Mouse (Mus musculus): ENCODE measurements at regions not wholly inside any gene's neighbourhood (a gene's known extent, or its start where the extent isn't known, plus 50 kb on each side); places are given as distances from the start of the nearest gene placed in this dataset.

- no peak for TF ChIP-seq CTCF (IDR thresholded peaks at IDR 0.05; ENCODE audit: borderline replicate concordance, insufficient read depth, low read length)
- TF ChIP-seq POLR2A (IDR thresholded peaks at IDR 0.05; ENCODE audit: low read depth, low read length) = no peak
- Histone ChIP-seq H3K27ac (ENCODE audit: insufficient read depth, low read length) (no peak overlapping the region), H3K4me3 (ENCODE audit: insufficient read depth, low read length) (no peak overlapping the region), H3K4me1 (ENCODE audit: control insufficient read depth, insufficient read depth, low read length) (no peaks in the 10 kb centered on the region)
These were observed 547.6 kb upstream of the Lmcd1 start for GRCm38 (mm10) chr6:111725969-111726368.

- Histone ChIP-seq H3K27ac (ENCODE audit: insufficient read depth, low read length) (no peak overlapping the region), H3K4me1 (ENCODE audit: control insufficient read depth, insufficient read depth, low read length) (no peaks in the 10 kb centered on the region), H3K4me3 (ENCODE audit: insufficient read depth, low read length) (no peak overlapping the region)
- TF ChIP-seq CTCF (IDR thresholded peaks at IDR 0.05; ENCODE audit: borderline replicate concordance, insufficient read depth, low read length) (no peak), POLR2A (IDR thresholded peaks at IDR 0.05; ENCODE audit: low read depth, low read length) (no peak)
These were observed 543.2 kb upstream of the Lmcd1 start for GRCm38 (mm10) chr6:111730381-111730780.

- TF ChIP-seq POLR2A (IDR thresholded peaks at IDR 0.05; ENCODE audit: low read depth, low read length) (no peak), CTCF (IDR thresholded peaks at IDR 0.05; ENCODE audit: borderline replicate concordance, insufficient read depth, low read length) (no peak)
- Histone ChIP-seq H3K4me1 (ENCODE audit: control insufficient read depth, insufficient read depth, low read length) (no peaks in the 10 kb centered on the region), H3K27ac (ENCODE audit: insufficient read depth, low read length) (no peak overlapping the region), H3K4me3 (ENCODE audit: insufficient read depth, low read length) (no peak overlapping the region)
These were observed 539.6 kb upstream of the Lmcd1 start for GRCm38 (mm10) chr6:111733926-111734325.

GRCm38 (mm10) chr6:111738983-111739382 lies 534.6 kb upstream of the Lmcd1 start:
- H3K4me1 ChIP-seq (ENCODE audit: control insufficient read depth, insufficient read depth, low read length) = no peaks in the 10 kb centered on the region
- TF ChIP-seq POLR2A (IDR thresholded peaks at IDR 0.05; ENCODE audit: low read depth, low read length) = no peak
- no peak for TF ChIP-seq CTCF (IDR thresholded peaks at IDR 0.05; ENCODE audit: borderline replicate concordance, insufficient read depth, low read length)

GRCm38 (mm10) chr6:111781710-111782481 lies 491.7 kb upstream of the Lmcd1 start:
- Histone ChIP-seq H3K27ac (ENCODE audit: insufficient read depth, low read length) (no peak overlapping the region), H3K4me3 (ENCODE audit: insufficient read depth, low read length) (no peak overlapping the region), H3K4me1 (ENCODE audit: control insufficient read depth, insufficient read depth, low read length) (no peaks in the 10 kb centered on the region)
- TF ChIP-seq POLR2A (IDR thresholded peaks at IDR 0.05; ENCODE audit: low read depth, low read length) = no peak

More at GRCm38 (mm10) chr6:111738983-111739382, 534.6 kb upstream of the Lmcd1 start:
- Histone ChIP-seq H3K27ac (ENCODE audit: insufficient read depth, low read length) (no peak overlapping the region), H3K4me3 (ENCODE audit: insufficient read depth, low read length) (no peak overlapping the region)

- TF ChIP-seq POLR2A (IDR thresholded peaks at IDR 0.05; ENCODE audit: low read depth, low read length) (no peak), CTCF (IDR thresholded peaks at IDR 0.05; ENCODE audit: borderline replicate concordance, insufficient read depth, low read length) (no peak)
- Histone ChIP-seq H3K27ac (ENCODE audit: insufficient read depth, low read length) (no peak overlapping the region), H3K4me3 (ENCODE audit: insufficient read depth, low read length) (no peak overlapping the region), H3K4me1 (ENCODE audit: control insufficient read depth, insufficient read depth, low read length) (no peaks in the 10 kb centered on the region)
These were observed 464.9 kb upstream of the Lmcd1 start for GRCm38 (mm10) chr6:111808611-111809010.

GRCm38 (mm10) chr6:111813982-111814603 lies 459.5 kb upstream of the Lmcd1 start:
- Histone ChIP-seq H3K4me1 (ENCODE audit: control insufficient read depth, insufficient read depth, low read length) (no peaks in the 10 kb centered on the region), H3K4me3 (ENCODE audit: insufficient read depth, low read length) (no peak overlapping the region), H3K27ac (ENCODE audit: insufficient read depth, low read length) (no peak overlapping the region)
- no peak for TF ChIP-seq CTCF (IDR thresholded peaks at IDR 0.05; ENCODE audit: borderline replicate concordance, insufficient read depth, low read length)
- TF ChIP-seq POLR2A (IDR thresholded peaks at IDR 0.05; ENCODE audit: low read depth, low read length) = no peak

GRCm38 (mm10) chr6:111815150-111815549 lies 458.4 kb upstream of the Lmcd1 start:
- Histone ChIP-seq H3K4me1 (ENCODE audit: control insufficient read depth, insufficient read depth, low read length) (no peaks in the 10 kb centered on the region), H3K27ac (ENCODE audit: insufficient read depth, low read length) (no peak overlapping the region), H3K4me3 (ENCODE audit: insufficient read depth, low read length) (no peak overlapping the region)
- TF ChIP-seq CTCF (IDR thresholded peaks at IDR 0.05; ENCODE audit: borderline replicate concordance, insufficient read depth, low read length) (no peak), POLR2A (IDR thresholded peaks at IDR 0.05; ENCODE audit: low read depth, low read length) (no peak)

GRCm38 (mm10) chr6:111820265-111820664 lies 453.3 kb upstream of the Lmcd1 start:
- TF ChIP-seq POLR2A (IDR thresholded peaks at IDR 0.05; ENCODE audit: low read depth, low read length) = no peak
- TF ChIP-seq CTCF (IDR thresholded peaks at IDR 0.05; ENCODE audit: borderline replicate concordance, insufficient read depth, low read length) = no peak
- Histone ChIP-seq H3K4me3 (ENCODE audit: insufficient read depth, low read length) (no peak overlapping the region), H3K4me1 (ENCODE audit: control insufficient read depth, insufficient read depth, low read length) (no peaks in the 10 kb centered on the region), H3K27ac (ENCODE audit: insufficient read depth, low read length) (no peak overlapping the region)

GRCm38 (mm10) chr6:111844321-111844835 lies 429.2 kb upstream of the Lmcd1 start:
- no peak overlapping the region for H3K4me3 ChIP-seq (ENCODE audit: insufficient read depth, low read length)
- no peak overlapping the region for H3K27ac ChIP-seq (ENCODE audit: insufficient read depth, low read length)
- TF ChIP-seq POLR2A (IDR thresholded peaks at IDR 0.05; ENCODE audit: low read depth, low read length) (no peak), CTCF (IDR thresholded peaks at IDR 0.05; ENCODE audit: borderline replicate concordance, insufficient read depth, low read length) (no peak)
- no peaks in the 10 kb centered on the region for H3K4me1 ChIP-seq (ENCODE audit: control insufficient read depth, insufficient read depth, low read length)
